Mouse (Mus musculus) lung, postnatal 0 days (tissue): Measurements from ENCODE around the gene Ptbp1.

Experiments used
- CTCF ChIP-seq: IDR thresholded peaks from 2 replicates; pipeline ENCODE4 v1.5.1; 2016; ENCODE audit warnings: antibody characterized with exemption, mild to moderate bottlenecking
- EP300 ChIP-seq: IDR thresholded peaks from 2 replicates; pipeline ENCODE4 v1.6.1; 2016; ENCODE audit warnings: antibody characterized with exemption, mild to moderate bottlenecking, control low read depth

DNA sequence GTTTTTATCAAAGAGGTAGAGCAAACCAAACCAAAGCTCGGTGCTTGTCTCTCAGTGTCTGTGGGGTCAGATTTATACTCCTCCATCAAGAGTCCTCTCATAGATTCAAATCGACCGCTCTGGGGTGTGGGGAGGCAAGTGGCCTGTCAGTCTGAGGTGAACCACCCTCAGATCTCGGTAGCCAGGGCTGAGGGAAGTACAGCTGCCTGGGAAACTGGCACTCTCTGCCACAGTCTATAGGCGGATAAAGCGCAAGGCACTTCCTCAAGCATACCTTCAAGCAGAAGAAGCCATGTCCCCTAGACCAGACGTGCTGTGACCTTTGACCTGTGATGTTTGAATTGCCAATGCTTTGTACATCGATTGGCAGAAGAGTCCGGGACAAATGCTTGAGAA is 21.4 kb upstream of the Ptbp1 start:
- TF ChIP-seq CTCF (no peak), EP300 (no peak)
